Mouse (Mus musculus): ENCODE measurements around the gene Bri3bp. TPM values are rescaled to one million over a fixed set of nuclear protein-coding genes. Genes with fewer than 3 reads are reported as not detected.

Bri3bp gene
- polyA plus RNA-seq, 1 experiment from 2014 or later, result 12.8 TPM

DNA sequence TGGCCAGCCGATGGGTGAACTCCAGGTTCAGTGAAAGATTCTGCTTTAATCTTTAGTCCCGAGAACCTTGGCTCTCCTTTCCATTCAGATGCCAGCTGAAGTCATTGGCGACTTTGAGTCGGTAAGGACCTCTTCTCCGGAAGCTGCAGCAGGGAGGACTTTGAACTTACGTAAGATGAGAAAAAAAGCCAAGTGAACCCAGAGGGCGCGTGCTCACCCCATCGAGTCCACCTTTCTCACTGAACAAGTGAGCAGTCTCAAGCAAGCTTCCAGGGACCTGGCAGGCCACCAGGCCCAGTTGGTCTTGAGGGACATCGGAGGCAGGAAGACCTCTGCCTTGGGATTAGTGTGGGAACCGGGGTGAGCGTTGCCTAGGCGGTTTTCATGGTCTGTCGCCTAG lies 25.9 kb downstream of the Bri3bp start:
- no peak for TF ChIP-seq CTCF (IDR thresholded peaks at IDR 0.05)
- TF ChIP-seq EP300 (IDR thresholded peaks at IDR 0.05), result no peak
- Histone ChIP-seq H3K9me3 (ENCODE audit: low read length) (no peaks in the 10 kb centered on the region), H3K4me2 (replicated peaks; ENCODE audit: low read depth, low read length) (no peak overlapping the region), H3K4me3 (ENCODE audit: low read depth, low read length) (no peak overlapping the region), H3K9ac (replicated peaks; ENCODE audit: low read depth) (no peak overlapping the region), H3K36me3 (ENCODE audit: insufficient read depth, low read length) (no peaks in the 10 kb centered on the region), H3K27me3 (replicated peaks; ENCODE audit: insufficient read depth, low read length) (no peaks in the 10 kb centered on the region), H3K27ac (ENCODE audit: low read length) (no peak overlapping the region), H3K4me1 (ENCODE audit: insufficient read depth, low read depth, low read length) (no peaks in the 10 kb centered on the region)
- no peak for DNase-seq (ENCODE audit: low spot score)
- ATAC-seq, result no peak
- 78% methylated on average over 14 of the region's 14 CpGs for whole genome bisulfite sequencing

GRCm38 (mm10) chr5:125470713-125471112 lies 29.3 kb downstream of the Bri3bp start:
- no peak overlapping the region for H3K4me2 ChIP-seq (replicated peaks; ENCODE audit: low read depth, low read length)
- H3K9me3 ChIP-seq (ENCODE audit: low read length), result no peaks in the 10 kb centered on the region
- H3K27ac ChIP-seq (ENCODE audit: low read length), result no peak overlapping the region
- no peak for TF ChIP-seq CTCF (IDR thresholded peaks at IDR 0.05)
- 75% methylated on average over 4 of the region's 4 CpGs for WGBS
- no peaks in the 10 kb centered on the region for H3K4me1 ChIP-seq (ENCODE audit: insufficient read depth, low read depth, low read length)
- H3K36me3 ChIP-seq (ENCODE audit: insufficient read depth, low read length), result no peaks in the 10 kb centered on the region
- no peak overlapping the region for H3K9ac ChIP-seq (replicated peaks; ENCODE audit: low read depth)
- no peaks in the 10 kb centered on the region for H3K27me3 ChIP-seq (replicated peaks; ENCODE audit: insufficient read depth, low read length)
- no peak overlapping the region for H3K4me3 ChIP-seq (ENCODE audit: low read depth, low read length)
- ATAC-seq, result no peak
- DNase-seq (ENCODE audit: low spot score), result no peak

GRCm38 (mm10) chr5:125472796-125473475 lies 31.6 kb downstream of the Bri3bp start:
- no peaks in the 10 kb centered on the region for H3K36me3 ChIP-seq (ENCODE audit: insufficient read depth, low read length)
- no peak overlapping the region for H3K4me2 ChIP-seq (replicated peaks; ENCODE audit: low read depth, low read length)
- no peak overlapping the region for H3K27ac ChIP-seq (ENCODE audit: low read length)
- no peak overlapping the region for H3K9ac ChIP-seq (replicated peaks; ENCODE audit: low read depth)
- ATAC-seq, result no peak
- WGBS, result 65% methylated on average over 9 of the region's 9 CpGs
- peaks cover 12% of the 10 kb centered on the region; the same call in 1 of the 2 replicates for H3K4me1 ChIP-seq (ENCODE audit: insufficient read depth, low read depth, low read length)
- H3K27me3 ChIP-seq (replicated peaks; ENCODE audit: insufficient read depth, low read length), result no peaks in the 10 kb centered on the region
- H3K4me3 ChIP-seq (ENCODE audit: low read depth, low read length), result no peak overlapping the region
- DNase-seq (ENCODE audit: low spot score), result no peak
- TF ChIP-seq EP300 (IDR thresholded peaks at IDR 0.05), result no peak
- no peak for TF ChIP-seq CTCF (IDR thresholded peaks at IDR 0.05)
- no peaks in the 10 kb centered on the region for H3K9me3 ChIP-seq (ENCODE audit: low read length)

DNA sequence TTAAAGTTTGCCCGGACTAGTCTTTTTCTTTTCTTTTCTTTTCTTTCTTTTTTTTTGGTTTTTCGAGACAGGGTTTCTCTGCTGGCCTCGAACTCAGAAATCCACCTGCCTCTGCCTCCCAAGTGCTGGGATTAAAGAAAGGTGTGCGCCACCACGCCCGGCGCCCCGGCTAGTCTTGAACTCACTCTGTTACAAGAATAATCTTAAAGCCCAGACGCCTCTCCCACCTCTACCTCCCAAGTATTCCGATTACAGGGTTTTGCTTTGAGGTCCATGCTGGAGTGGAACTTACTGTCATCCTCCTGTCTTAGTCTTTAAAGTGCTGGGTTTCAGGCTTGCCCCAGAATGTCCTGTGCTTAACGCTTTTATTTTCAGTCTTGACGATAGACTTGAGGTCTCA lies 33.7 kb downstream of the Bri3bp start:
- Histone ChIP-seq H3K9me3 (ENCODE audit: low read length) (no peaks in the 10 kb centered on the region), H3K36me3 (ENCODE audit: insufficient read depth, low read length) (no peaks in the 10 kb centered on the region), H3K27ac (ENCODE audit: low read length) (no peak overlapping the region), H3K4me3 (ENCODE audit: low read depth, low read length) (peak overlapping the region; percentile 70), H3K9ac (replicated peaks; ENCODE audit: low read depth) (no peak overlapping the region), H3K27me3 (replicated peaks; ENCODE audit: insufficient read depth, low read length) (no peaks in the 10 kb centered on the region), H3K4me2 (replicated peaks; ENCODE audit: low read depth, low read length) (peak overlapping the region; percentile 97), H3K4me1 (ENCODE audit: insufficient read depth, low read depth, low read length) (peaks cover 12% of the 10 kb centered on the region; the same call in 1 of the 2 replicates)
- ATAC-seq, result no peak
- DNase-seq (ENCODE audit: low spot score), result no peak
- TF ChIP-seq CTCF (IDR thresholded peaks at IDR 0.05), result no peak
- TF ChIP-seq EP300 (IDR thresholded peaks at IDR 0.05), result no peak
- 58% methylated on average over 12 of the region's 12 CpGs for WGBS

DNA sequence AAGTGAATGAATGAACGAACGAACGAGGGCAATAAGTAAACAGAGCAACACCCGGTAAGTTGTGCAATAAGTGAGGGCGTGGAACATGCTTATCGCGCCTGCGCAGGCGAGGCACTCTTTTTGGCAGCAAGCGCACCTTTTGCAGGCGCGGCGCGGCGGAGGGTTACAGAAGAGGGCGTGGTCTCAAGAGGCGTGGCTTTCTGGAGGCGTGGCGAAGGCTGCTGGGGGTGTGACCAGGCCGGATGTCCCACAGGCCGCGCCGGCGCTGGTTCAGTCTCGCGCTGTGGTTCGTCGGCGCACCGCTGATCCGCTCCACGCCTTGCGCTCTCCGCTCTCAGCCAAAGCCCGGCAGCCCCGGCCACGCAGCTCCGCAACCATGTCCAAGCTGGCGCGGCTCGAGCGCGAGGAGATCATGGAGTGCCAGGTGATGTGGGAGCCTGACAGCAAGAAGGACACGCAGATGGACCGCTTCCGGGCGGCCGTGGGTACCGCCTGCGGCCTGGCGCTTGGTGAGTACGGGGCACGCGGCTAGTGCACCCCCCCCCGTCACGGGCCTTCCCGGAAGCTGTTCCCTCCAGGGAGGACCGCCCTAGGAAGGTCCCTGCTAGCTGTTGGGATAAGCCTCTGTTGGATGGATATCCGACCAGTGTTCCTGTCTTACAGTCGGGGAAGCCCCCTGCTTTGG lies 34.4 kb downstream of the Bri3bp start, which contains the start of gene Aacs:
Aacs (plus strand) TSS at position 214 of the 685 bp plus-strand sequence.
- Histone ChIP-seq H3K36me3 (ENCODE audit: insufficient read depth, low read length) (no peaks in the 10 kb centered on the region), H3K4me1 (ENCODE audit: insufficient read depth, low read depth, low read length) (peaks cover 12% of the 10 kb centered on the region; the same call in 1 of the 2 replicates), H3K4me3 (ENCODE audit: low read depth, low read length) (peak within 1 kb of the TSS; percentile 70), H3K4me2 (replicated peaks; ENCODE audit: low read depth, low read length) (peak within 1 kb of the TSS; percentile 97), H3K9me3 (ENCODE audit: low read length) (no peaks in the 10 kb centered on the region), H3K9ac (replicated peaks; ENCODE audit: low read depth) (peak within 1 kb of the TSS; percentile 48), H3K27me3 (replicated peaks; ENCODE audit: insufficient read depth, low read length) (no peaks in the 10 kb centered on the region), H3K27ac (ENCODE audit: low read length) (no peak within 1 kb of the TSS)
- peak; percentile 96 for DNase-seq (ENCODE audit: low spot score)
- WGBS, result under 1% methylated on average over 60 of the region's 60 CpGs
- ATAC-seq, result peak; percentile 97
- TF ChIP-seq CTCF (IDR thresholded peaks at IDR 0.05) (no peak), EP300 (IDR thresholded peaks at IDR 0.05) (no peak)

- no peak overlapping the region for H3K27ac ChIP-seq (ENCODE audit: low read length)
- ATAC-seq (no peak; the same call in 1 of the 2 replicates), DNase-seq (ENCODE audit: low spot score) (peak; percentile 18)
- H3K4me1 ChIP-seq (ENCODE audit: insufficient read depth, low read depth, low read length), result peaks cover 12% of the 10 kb centered on the region; the same call in 1 of the 2 replicates
- no peaks in the 10 kb centered on the region for H3K36me3 ChIP-seq (ENCODE audit: insufficient read depth, low read length)
- H3K9ac ChIP-seq (replicated peaks; ENCODE audit: low read depth), result peak overlapping the region; percentile 48
- H3K4me3 ChIP-seq (ENCODE audit: low read depth, low read length), result peak overlapping the region; percentile 70
- no peaks in the 10 kb centered on the region for H3K9me3 ChIP-seq (ENCODE audit: low read length)
- H3K27me3 ChIP-seq (replicated peaks; ENCODE audit: insufficient read depth, low read length), result no peaks in the 10 kb centered on the region
- 9% methylated on average over 5 of the region's 5 CpGs for WGBS
- peak overlapping the region; percentile 97 for H3K4me2 ChIP-seq (replicated peaks; ENCODE audit: low read depth, low read length)
- no peak for TF ChIP-seq EP300 (IDR thresholded peaks at IDR 0.05)
- peak; percentile 29; the same call in 1 of the 2 replicates for TF ChIP-seq CTCF (IDR thresholded peaks at IDR 0.05)
Measured at GRCm38 (mm10) chr5:125476286-125476625, 34.9 kb downstream of the Bri3bp start.

Data from lung, postnatal 0 days (tissue).